In the genomic region with DNA sequence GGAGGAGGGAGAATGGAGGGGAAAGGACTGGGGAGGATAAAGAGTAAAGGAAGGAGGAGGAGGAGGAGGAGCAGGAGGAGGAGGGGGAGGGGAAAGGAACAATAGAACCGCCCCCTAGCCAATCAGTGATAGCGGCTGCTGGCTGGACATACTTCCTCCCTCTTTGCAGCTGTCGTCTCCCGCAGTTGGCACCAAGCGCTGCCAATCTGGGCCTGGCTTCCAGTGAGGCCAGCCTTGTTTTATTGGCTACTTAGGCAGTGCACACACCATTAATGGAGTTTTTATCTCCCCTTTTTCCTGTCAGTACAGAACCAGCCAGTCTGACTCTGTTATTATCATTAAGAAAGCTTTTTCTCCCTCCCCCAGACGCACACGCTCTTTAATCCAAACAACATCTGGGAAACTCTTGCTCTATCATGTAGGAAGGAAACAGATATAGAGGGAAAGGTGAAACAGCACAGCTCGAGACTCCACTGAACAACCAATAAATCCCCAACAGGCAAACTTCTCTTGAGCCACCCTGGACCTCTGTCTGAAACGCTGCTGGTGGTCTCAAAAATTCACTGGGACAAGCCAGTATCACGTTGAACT, we compare ENCODE assay signal across 8 mouse cellular contexts. TPM values are rescaled to one million over a fixed set of nuclear protein-coding genes. Genes with fewer than 3 reads are reported as not detected.
DNase-seq lines count a peak whose midpoint lies in the region; ATAC-seq and TF ChIP-seq lines count a peak whose summit lies in the region.

No protein-coding gene starts in this region.

- no peak for TF ChIP-seq CTCF in cortical plate, adult 2 months (IDR thresholded peaks at IDR 0.05; ENCODE audit: extremely low read depth, insufficient read depth, low read length)
- no peak for TF ChIP-seq CTCF in lung, embryonic 14.5 days (IDR thresholded peaks at IDR 0.05; ENCODE audit: low read depth)

- no peak overlapping the region; the same call in 1 of the 2 replicates for H3K9ac ChIP-seq in hindbrain, embryonic 14.5 days
- H3K9ac ChIP-seq in lung, embryonic 14.5 days, result no peak overlapping the region

- peak; percentile 25 to 37 for DNase-seq in adrenal gland, adult 18-20 months (ENCODE audit: low spot score in 2 of 2)
- DNase-seq in gastrocnemius, adult 8-10 months (ENCODE audit: low spot score in 2 of 2), result peak; percentile 59 to 81
- peak; percentile 81 for DNase-seq in hindbrain, embryonic 14.5 days (ENCODE audit: low spot score)
- DNase-seq in layer of hippocampus, postnatal 10 days (ENCODE audit: low spot score in 2 of 2), result peak; percentile 81 to 82
- peak; percentile 92 for DNase-seq in lung, embryonic 14.5 days
- DNase-seq in ovary, postnatal 10 days (ENCODE audit: low spot score), result peak; percentile 14

- H3K4me1 ChIP-seq in cortical plate, adult 2 months (ENCODE audit: control insufficient read depth, insufficient read depth, low read length), result peaks cover 12% of the 10 kb centered on the region
- peaks cover 54% of the 10 kb centered on the region for H3K4me1 ChIP-seq in hindbrain, embryonic 14.5 days (replicated peaks; ENCODE audit: control insufficient read depth, insufficient read depth, low read length)
- peaks cover 28% of the 10 kb centered on the region for H3K4me1 ChIP-seq in lung, embryonic 14.5 days (ENCODE audit: insufficient read depth)

- 16% methylated on average over 8 of the region's 10 CpGs for WGBS in hindbrain, embryonic 14.5 days
- 11% methylated on average over 10 of the region's 10 CpGs for WGBS in lung, embryonic 14.5 days

- 0 out of 2 replicates have a peak overlapping the region, but pooled peaks have one; percentile 8 for H3K27ac ChIP-seq in cortical plate, adult 2 months (ENCODE audit: insufficient read depth, low read length)
- peak overlapping the region; percentile 73 for H3K27ac ChIP-seq in hindbrain, embryonic 14.5 days
- peak overlapping the region; percentile 48 for H3K27ac ChIP-seq in lung, embryonic 14.5 days (ENCODE audit: low read depth)

- peak overlapping the region; percentile 47 for H3K4me2 ChIP-seq in hindbrain, embryonic 14.5 days (replicated peaks)
- H3K4me2 ChIP-seq in lung, embryonic 14.5 days, result peak overlapping the region; percentile 50

- H3K27me3 ChIP-seq in hindbrain, embryonic 14.5 days (ENCODE audit: control insufficient read depth, insufficient read depth, low read length), result no peaks in the 10 kb centered on the region
- H3K27me3 ChIP-seq in lung, embryonic 14.5 days (ENCODE audit: insufficient read depth, low read length), result no peaks in the 10 kb centered on the region

- peak; percentile 89 for ATAC-seq in hindbrain, embryonic 14.5 days (ENCODE audit: low FRiP score)
- peak; percentile 90 for ATAC-seq in lung, embryonic 14.5 days (ENCODE audit: insufficient read depth)
- no peak for ATAC-seq in monocyte, adult 5-6 weeks (replicated peaks; ENCODE audit: insufficient number of reproducible peaks, low FRiP score, low TSS enrichment, poor library complexity, severe bottlenecking)

- no peak overlapping the region for H3K4me3 ChIP-seq in cortical plate, adult 2 months (ENCODE audit: insufficient read depth, low read length)
- no peak overlapping the region for H3K4me3 ChIP-seq in hindbrain, embryonic 14.5 days (replicated peaks; ENCODE audit: low read length)
- H3K4me3 ChIP-seq in lung, embryonic 14.5 days (ENCODE audit: low read depth, low read length), result no peak overlapping the region

- no peaks in the 10 kb centered on the region for H3K9me3 ChIP-seq in hindbrain, embryonic 14.5 days (ENCODE audit: control insufficient read depth, low read length)
- H3K9me3 ChIP-seq in lung, embryonic 14.5 days (ENCODE audit: low read depth, low read length), result no peaks in the 10 kb centered on the region

- no peak for TF ChIP-seq POLR2A in cortical plate, adult 2 months (IDR thresholded peaks at IDR 0.05; ENCODE audit: extremely low read depth, insufficient read depth, low read length)

- peaks cover 3% of the 10 kb centered on the region; the same call in 1 of the 2 replicates for H3K36me3 ChIP-seq in hindbrain, embryonic 14.5 days (replicated peaks; ENCODE audit: control insufficient read depth, insufficient read depth)
- H3K36me3 ChIP-seq in lung, embryonic 14.5 days (ENCODE audit: insufficient read depth), result 0 out of 2 replicates have a peak, but pooled peaks cover 4% of the 10 kb centered on the region

RNA-seq across cellular contexts. Expression of gene Acvr1, which starts 34.6 kb away (rescaled TPM):
- 10 to 100 TPM; 38.9 to 97.3 TPM for total RNA-seq in adrenal gland, adult 18-20 months (2021)
- 19.5 and 20.3 TPM in 2 replicates for polyA plus RNA-seq in cortical plate, adult 2 months (2012; rRNA removed)
- 10 to 100 TPM; 15.6 to 29.8 (median 19.0) TPM for total RNA-seq in gastrocnemius, adult 8-10 months (2022)
- polyA plus RNA-seq in hindbrain, embryonic 14.5 days (2014; fragmentation: Nextera tagmentation; extraction: Ambion mirVana), result 7.5 and 8.7 TPM in 2 replicates
- 10 to 100 TPM; 50.1 to 52.9 TPM for total RNA-seq in layer of hippocampus, postnatal 10 days (2021)
- polyA plus RNA-seq in lung, embryonic 14.5 days (2014; fragmentation: Nextera tagmentation; extraction: Ambion mirVana), result 6.5 and 7.4 TPM in 2 replicates
- 1.1 to 2.3 TPM (median 2.1 TPM) in 3 replicates for total RNA-seq in monocyte, adult 5-6 weeks (2017)

RNA-seq across cellular contexts. Expression of gene Upp2, which starts 34.7 kb away (rescaled TPM):
- total RNA-seq in adrenal gland, adult 18-20 months (2021), result 10 to 100 TPM; 17.3 to 18.1 TPM
- polyA plus RNA-seq in cortical plate, adult 2 months (2012; rRNA removed), result 38.1 and 41.1 TPM in 2 replicates
- 1 to 10 TPM; 1.5 to 2.8 (median 2.2) TPM for total RNA-seq in gastrocnemius, adult 8-10 months (2022)
- polyA plus RNA-seq in hindbrain, embryonic 14.5 days (2014; fragmentation: Nextera tagmentation; extraction: Ambion mirVana), result 16.1 and 17.5 TPM in 2 replicates
- 10 to 100 TPM; 15.0 to 18.2 TPM for total RNA-seq in layer of hippocampus, postnatal 10 days (2021)
- polyA plus RNA-seq in lung, embryonic 14.5 days (2014; fragmentation: Nextera tagmentation; extraction: Ambion mirVana), result 7.0 and 8.6 TPM in 2 replicates
- total RNA-seq in monocyte, adult 5-6 weeks (2017), result 0.97 to 2.3 TPM (median 1.3 TPM) in 3 replicates

Comparison
In these comparisons a context has a peak if more than half of its experiments do, and no peak if none do; other contexts are left out.
1. DNase-seq: peak in every context shown above with its lines; median percentile 92 in lung, embryonic 14.5 days; 82 in layer of hippocampus, postnatal 10 days; 81 in hindbrain, embryonic 14.5 days; 70 in gastrocnemius, adult 8-10 months; 31 in adrenal gland, adult 18-20 months; 14 in ovary, postnatal 10 days.
2. H3K27ac ChIP-seq: peak in every context shown above with its lines; median percentile 73 in hindbrain, embryonic 14.5 days; 48 in lung, embryonic 14.5 days; 8 in cortical plate, adult 2 months.